Mouse (Mus musculus): ENCODE data around the gene Gm28308.

Gene Gm28308

GRCm38 (mm10) chr6:52213119-52213986 is at the start of gene Gm28308, which contains the start of gene Hoxa3:
Gene Gm28308 (minus strand): TSS chr6:52213339.
Gene Hoxa3 (minus strand): TSS chr6:52213336.
- no peak for DNase-seq (ENCODE audit: inconsistent ontology term)

- no peak for DNase-seq (ENCODE audit: inconsistent ontology term)
Observed at GRCm38 (mm10) chr6:52262463-52263320, 49.6 kb upstream of the Gm28308 start.

DNA sequence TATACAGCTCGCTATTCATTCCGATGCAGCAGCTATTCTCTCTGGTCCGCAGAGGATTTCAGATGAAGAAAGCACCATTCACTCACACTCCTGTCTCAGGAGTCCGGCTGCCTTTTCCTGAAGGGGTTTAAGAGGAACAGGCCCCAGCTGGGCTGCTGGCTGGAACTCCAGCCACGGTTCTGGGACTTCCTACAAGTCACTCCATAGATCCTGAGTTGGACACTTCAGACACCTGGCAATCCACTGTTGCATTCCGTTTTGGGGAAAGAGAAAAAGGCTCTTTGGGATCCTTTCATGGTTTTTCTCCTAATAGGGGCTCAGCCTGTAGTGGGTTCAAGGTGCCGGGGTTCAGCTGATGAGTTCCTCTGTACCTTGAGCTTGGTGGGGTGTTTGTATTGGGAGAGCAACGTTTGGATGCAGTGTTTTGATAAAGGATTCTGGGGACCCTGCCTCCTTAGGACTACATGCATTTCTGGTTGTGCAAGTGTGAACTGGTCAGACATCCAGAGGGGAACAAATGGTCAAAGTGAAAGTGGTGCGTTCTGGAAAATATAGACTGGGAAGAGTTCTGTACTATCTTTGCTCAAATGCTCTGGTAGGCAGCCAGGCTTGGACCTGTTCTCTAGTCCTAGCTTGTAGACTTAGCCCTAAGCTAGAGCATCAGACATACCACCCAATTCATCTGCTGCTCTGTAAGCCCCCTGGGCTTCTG is 48.8 kb upstream of the Gm28308 start:
- DNase-seq (ENCODE audit: inconsistent ontology term), result no peak

GRCm38 (mm10) chr6:52260654-52261575 is 47.8 kb upstream of the Gm28308 start, which contains the start of gene Hoxa13:
Gene Hoxa13 (minus strand): TSS chr6:52260880.
- DNase-seq (ENCODE audit: inconsistent ontology term), result no peak

DNA sequence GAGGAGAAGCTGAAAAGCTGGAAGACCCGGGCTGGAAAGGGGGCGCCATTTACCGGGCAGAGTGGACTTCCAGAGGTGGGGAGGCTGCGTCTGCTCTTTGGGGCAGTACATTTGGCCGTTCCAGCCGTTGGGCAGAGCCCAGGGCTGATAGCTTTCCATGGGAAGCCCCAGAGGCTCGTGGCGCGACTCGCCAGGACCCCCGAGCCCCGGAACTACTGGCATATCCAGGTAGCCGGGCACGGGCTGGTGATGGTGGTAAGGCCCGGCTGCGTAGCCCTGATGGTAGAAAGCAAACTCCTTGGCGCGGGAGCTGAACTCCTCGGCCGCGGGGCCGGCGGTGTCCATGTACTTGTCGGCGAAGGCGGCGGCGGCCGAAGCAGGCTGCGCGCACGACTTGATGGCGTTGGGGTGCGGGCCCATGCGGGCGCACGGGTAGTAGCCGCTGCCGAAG is 46.7 kb upstream of the Gm28308 start:
- no peak for DNase-seq (ENCODE audit: inconsistent ontology term)

GRCm38 (mm10) chr6:52259081-52259790 is 46.1 kb upstream of the Gm28308 start:
- no peak for DNase-seq (ENCODE audit: inconsistent ontology term)

GRCm38 (mm10) chr6:52256956-52257355 is 43.8 kb upstream of the Gm28308 start:
- DNase-seq (ENCODE audit: inconsistent ontology term), result no peak

DNA sequence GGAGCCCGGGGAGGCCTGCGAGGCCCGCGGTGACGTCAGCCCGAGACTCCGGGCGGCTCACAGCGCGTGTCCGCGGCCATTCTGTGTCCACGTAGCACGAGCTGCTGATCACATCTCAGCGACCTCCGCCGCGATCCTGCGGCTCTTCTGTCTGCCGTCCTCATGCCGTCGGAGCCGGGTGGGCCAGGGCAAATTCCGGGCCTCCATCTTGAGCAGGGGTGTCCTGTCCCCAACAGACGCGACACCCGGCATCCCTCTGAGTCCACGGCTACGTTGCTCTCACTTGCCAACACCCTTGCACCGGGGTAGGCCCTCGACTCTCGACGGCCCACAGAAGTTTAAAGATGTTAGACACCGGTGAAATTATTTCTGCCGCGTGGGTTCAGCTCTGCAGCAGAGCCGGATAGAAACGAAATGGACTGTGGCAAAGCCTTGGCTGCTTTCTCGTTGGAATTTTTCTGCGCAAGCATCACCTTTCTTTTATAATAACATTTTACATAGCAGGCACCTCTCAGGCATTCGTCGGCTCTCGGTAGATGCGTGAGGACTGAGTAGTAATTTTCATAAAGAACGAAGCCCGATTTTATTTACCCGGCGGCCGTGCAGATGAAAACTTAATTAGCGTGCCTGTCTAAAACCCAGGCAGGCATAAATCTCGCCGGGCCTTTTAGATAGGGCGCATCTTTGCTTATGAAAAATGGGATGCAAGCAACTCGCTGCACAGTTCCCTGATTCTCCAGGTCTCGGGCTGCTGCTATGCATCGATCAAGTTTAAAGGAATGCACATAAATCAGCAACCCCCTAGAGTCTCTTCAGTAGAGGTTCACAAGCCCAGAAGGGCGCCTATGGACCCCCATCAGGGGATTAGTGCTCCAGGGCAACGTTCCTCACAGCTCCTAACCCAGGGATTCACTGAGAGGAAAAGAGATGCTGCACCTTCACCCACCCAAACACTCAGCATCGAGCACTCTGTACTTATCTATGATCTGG is 40.7 kb upstream of the Gm28308 start:
- no peak for DNase-seq (ENCODE audit: inconsistent ontology term)

GRCm38 (mm10) chr6:52252775-52253376 is 39.7 kb upstream of the Gm28308 start:
- no peak for DNase-seq (ENCODE audit: inconsistent ontology term)

DNA sequence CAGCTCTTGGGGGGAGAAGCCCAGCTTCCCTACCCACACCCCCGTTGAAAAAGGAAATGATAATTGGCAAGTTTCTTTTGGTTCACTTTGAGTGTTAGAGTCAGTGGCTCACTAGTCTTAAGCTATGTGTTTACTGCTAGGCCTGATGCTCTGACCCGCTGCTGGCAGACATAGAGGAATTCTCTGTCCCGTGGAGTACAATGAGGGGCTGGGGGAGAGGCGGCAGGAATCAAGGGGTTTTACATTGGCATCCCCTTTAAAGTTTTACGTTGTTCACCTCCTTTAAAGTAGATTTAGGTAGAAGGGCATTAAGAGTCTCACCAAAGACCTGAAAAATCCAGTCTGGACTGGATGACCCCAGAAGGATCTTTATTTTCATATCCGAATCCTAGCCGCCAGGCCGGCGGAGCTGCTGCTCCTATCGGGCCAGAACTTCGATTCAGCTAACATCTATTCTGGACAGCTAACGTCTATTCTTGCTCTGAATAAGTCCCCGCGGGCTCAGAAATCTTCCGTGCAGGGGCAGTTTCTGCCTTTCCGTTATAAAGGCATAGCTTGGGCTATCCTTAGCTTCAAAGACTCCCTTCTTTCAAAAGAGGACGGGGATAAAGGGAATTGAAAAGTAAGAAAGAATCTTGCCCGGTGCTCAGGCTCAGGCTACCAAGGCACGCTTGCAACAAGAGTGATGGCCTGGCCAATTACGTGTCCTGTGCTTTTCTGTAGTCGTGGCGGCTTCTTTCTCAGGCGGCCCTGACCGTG is 39.1 kb upstream of the Gm28308 start:
- no peak for DNase-seq (ENCODE audit: inconsistent ontology term)

GRCm38 (mm10) chr6:52251177-52251879 is 38.2 kb upstream of the Gm28308 start:
- no peak for DNase-seq (ENCODE audit: inconsistent ontology term)

- no peak for DNase-seq (ENCODE audit: inconsistent ontology term)
Observed at GRCm38 (mm10) chr6:52249826-52250225, 36.7 kb upstream of the Gm28308 start.

DNA sequence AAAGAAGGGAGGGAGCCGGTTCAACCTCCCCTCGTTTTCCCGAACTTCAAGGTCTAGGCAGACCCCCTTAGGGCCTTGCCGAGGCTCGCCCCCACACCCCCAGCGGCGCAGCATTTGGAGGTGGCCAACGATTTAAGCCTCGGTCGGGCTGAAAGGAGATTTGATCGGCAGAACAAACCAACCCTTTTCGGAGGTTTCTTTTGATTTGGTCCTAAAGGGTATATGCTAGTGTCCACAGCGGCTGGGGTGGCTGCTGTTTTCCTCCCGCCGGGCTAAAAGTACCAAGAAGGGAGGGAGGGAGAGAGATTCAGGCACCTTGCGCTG is 36.2 kb upstream of the Gm28308 start:
- DNase-seq (ENCODE audit: inconsistent ontology term), result no peak

- no peak for DNase-seq (ENCODE audit: inconsistent ontology term)
Observed at GRCm38 (mm10) chr6:52248638-52249414, 35.7 kb upstream of the Gm28308 start.

DNA sequence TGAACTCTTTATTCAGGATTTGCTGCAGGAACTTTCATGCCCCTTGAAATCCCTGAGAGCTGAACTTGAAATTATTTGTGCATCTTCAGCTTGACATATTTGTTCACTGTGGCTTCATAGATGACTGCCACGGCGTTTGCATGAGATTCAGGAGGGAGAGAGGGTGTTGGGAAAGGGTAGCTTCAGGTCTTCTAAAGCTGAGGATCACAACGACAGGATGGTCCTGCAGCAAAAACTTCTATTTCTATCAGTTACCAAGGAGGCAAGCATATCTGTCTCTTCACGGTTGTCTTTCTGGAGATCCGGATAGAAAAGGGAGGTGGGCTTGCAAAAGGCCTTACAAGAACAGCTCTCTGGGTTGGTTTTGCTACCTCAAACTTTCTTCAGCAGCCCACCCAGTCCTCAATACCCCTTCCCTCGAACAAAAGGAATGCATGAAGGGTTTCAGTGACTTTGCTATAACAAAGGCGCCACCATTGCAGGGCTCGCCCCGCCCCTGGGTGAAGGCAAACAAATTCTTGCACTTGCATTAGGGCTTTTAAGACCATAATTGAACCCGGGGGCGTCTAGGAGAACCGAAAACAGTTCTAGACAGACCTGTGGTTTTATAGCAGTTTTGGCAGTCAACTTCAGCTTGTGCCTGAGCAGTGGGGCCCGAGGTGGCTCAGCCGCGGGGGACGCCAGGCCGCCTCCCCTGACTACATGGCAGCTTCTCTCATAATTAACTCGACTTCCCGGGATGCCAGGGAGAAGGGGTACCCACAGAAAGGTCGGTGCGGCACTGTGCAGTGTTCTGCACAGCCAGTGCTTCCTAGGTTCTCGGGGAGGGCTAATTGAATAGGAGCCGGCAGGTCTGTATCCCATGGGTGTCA is 34.9 kb upstream of the Gm28308 start:
- DNase-seq (ENCODE audit: inconsistent ontology term), result no peak
